Mouse (Mus musculus): ENCODE measurements at regions not wholly inside any gene's neighbourhood (a gene's known extent, or its start where the extent isn't known, plus 50 kb on each side); places are given as distances from the start of the nearest gene placed in this dataset.

- Histone ChIP-seq H3K4me1 (ENCODE audit: control insufficient read depth, insufficient read depth, low read length) (no peaks in the 10 kb centered on the region), H3K9ac (ENCODE audit: low read depth, low read length) (no peak overlapping the region), H3K27me3 (ENCODE audit: control insufficient read depth, insufficient read depth, low read depth, low read length) (no peaks in the 10 kb centered on the region), H3K27ac (ENCODE audit: low read length) (no peak overlapping the region), H3K4me2 (ENCODE audit: low read length) (no peak overlapping the region), H3K36me3 (ENCODE audit: control insufficient read depth, insufficient read depth, low read length) (no peaks in the 10 kb centered on the region), H3K9me3 (replicated peaks; ENCODE audit: control insufficient read depth, low read length, poor library complexity, severe bottlenecking) (no peaks in the 10 kb centered on the region), H3K4me3 (ENCODE audit: low read depth, low read length) (no peak overlapping the region)
- ATAC-seq: no peak
Measured at GRCm38 (mm10) chr4:68461783-68462182, 492.4 kb downstream of the Brinp1 start.

- Histone ChIP-seq H3K27me3 (ENCODE audit: control insufficient read depth, insufficient read depth, low read depth, low read length) (no peaks in the 10 kb centered on the region), H3K4me2 (ENCODE audit: low read length) (no peak overlapping the region)
- ATAC-seq: no peak
Measured at GRCm38 (mm10) chr4:68416046-68416445, 538.2 kb downstream of the Brinp1 start.

GRCm38 (mm10) chr4:68410785-68411184 lies 543.4 kb downstream of the Brinp1 start:
- H3K4me3 ChIP-seq (ENCODE audit: low read depth, low read length): no peak overlapping the region
- no peak for ATAC-seq
- WGBS: 83% methylated on average over 2 of the region's 2 CpGs
- H3K9me3 ChIP-seq (replicated peaks; ENCODE audit: control insufficient read depth, low read length, poor library complexity, severe bottlenecking): no peaks in the 10 kb centered on the region
- H3K36me3 ChIP-seq (ENCODE audit: control insufficient read depth, insufficient read depth, low read length): no peaks in the 10 kb centered on the region
- no peak overlapping the region for H3K27ac ChIP-seq (ENCODE audit: low read length)
- no peak overlapping the region for H3K9ac ChIP-seq (ENCODE audit: low read depth, low read length)
- no peaks in the 10 kb centered on the region for H3K4me1 ChIP-seq (ENCODE audit: control insufficient read depth, insufficient read depth, low read length)
- H3K27me3 ChIP-seq (ENCODE audit: control insufficient read depth, insufficient read depth, low read depth, low read length): no peaks in the 10 kb centered on the region
- no peak overlapping the region for H3K4me2 ChIP-seq (ENCODE audit: low read length)

More at GRCm38 (mm10) chr4:68416046-68416445, 538.2 kb downstream of the Brinp1 start:
- no peak overlapping the region for H3K4me3 ChIP-seq (ENCODE audit: low read depth, low read length)
- no peak overlapping the region for H3K27ac ChIP-seq (ENCODE audit: low read length)
- H3K9ac ChIP-seq (ENCODE audit: low read depth, low read length): no peak overlapping the region
- no peaks in the 10 kb centered on the region for H3K36me3 ChIP-seq (ENCODE audit: control insufficient read depth, insufficient read depth, low read length)
- no peaks in the 10 kb centered on the region for H3K4me1 ChIP-seq (ENCODE audit: control insufficient read depth, insufficient read depth, low read length)
- H3K9me3 ChIP-seq (replicated peaks; ENCODE audit: control insufficient read depth, low read length, poor library complexity, severe bottlenecking): no peaks in the 10 kb centered on the region

- 70% methylated on average over 3 of the region's 3 CpGs for WGBS
- no peak for ATAC-seq
Measured at GRCm38 (mm10) chr4:68404364-68404763, 549.8 kb downstream of the Brinp1 start.

DNA sequence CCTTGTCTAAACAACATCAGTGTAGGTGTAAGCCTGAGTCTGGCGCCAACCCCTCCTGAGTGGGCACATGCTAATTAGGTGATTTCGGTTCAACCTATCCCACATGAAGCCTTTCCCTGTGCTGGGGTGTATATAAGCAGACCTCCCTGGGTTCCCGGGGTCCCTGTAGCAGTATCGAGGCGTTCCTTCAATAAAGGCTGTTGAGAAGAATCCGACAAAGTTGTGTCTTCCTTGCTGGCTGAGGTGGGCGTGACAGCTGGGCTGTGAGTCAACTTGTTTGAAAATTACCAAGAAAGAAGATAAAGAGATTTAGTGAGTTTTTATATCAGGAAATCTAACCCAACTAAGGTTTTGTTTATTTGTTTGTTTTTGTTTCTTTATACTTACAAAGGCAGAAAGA lies 567.1 kb downstream of the Brinp1 start:
- no peaks in the 10 kb centered on the region for H3K36me3 ChIP-seq (ENCODE audit: control insufficient read depth, insufficient read depth, low read length)
- H3K27me3 ChIP-seq (ENCODE audit: control insufficient read depth, insufficient read depth, low read depth, low read length): no peaks in the 10 kb centered on the region
- no peak overlapping the region for H3K27ac ChIP-seq (ENCODE audit: low read length)
- H3K4me1 ChIP-seq (ENCODE audit: control insufficient read depth, insufficient read depth, low read length): no peaks in the 10 kb centered on the region
- H3K4me2 ChIP-seq (ENCODE audit: low read length): no peak overlapping the region
- no peak overlapping the region for H3K9ac ChIP-seq (ENCODE audit: low read depth, low read length)
- H3K9me3 ChIP-seq (replicated peaks; ENCODE audit: control insufficient read depth, low read length, poor library complexity, severe bottlenecking): no peaks in the 10 kb centered on the region
- no peak for ATAC-seq
- no peak overlapping the region for H3K4me3 ChIP-seq (ENCODE audit: low read depth, low read length)
- WGBS: 92% methylated on average over 7 of the region's 7 CpGs

More at GRCm38 (mm10) chr4:68404364-68404763, 549.8 kb downstream of the Brinp1 start:
- Histone ChIP-seq H3K36me3 (ENCODE audit: control insufficient read depth, insufficient read depth, low read length) (no peaks in the 10 kb centered on the region), H3K9me3 (replicated peaks; ENCODE audit: control insufficient read depth, low read length, poor library complexity, severe bottlenecking) (no peaks in the 10 kb centered on the region), H3K27me3 (ENCODE audit: control insufficient read depth, insufficient read depth, low read depth, low read length) (no peaks in the 10 kb centered on the region), H3K9ac (ENCODE audit: low read depth, low read length) (no peak overlapping the region), H3K4me3 (ENCODE audit: low read depth, low read length) (no peak overlapping the region), H3K4me2 (ENCODE audit: low read length) (no peak overlapping the region), H3K27ac (ENCODE audit: low read length) (no peak overlapping the region), H3K4me1 (ENCODE audit: control insufficient read depth, insufficient read depth, low read length) (no peaks in the 10 kb centered on the region)

GRCm38 (mm10) chr4:68382007-68382406 lies 572.2 kb downstream of the Brinp1 start:
- no peaks in the 10 kb centered on the region for H3K9me3 ChIP-seq (replicated peaks; ENCODE audit: control insufficient read depth, low read length, poor library complexity, severe bottlenecking)
- WGBS: 77% methylated on average over 1 of the region's 1 CpGs
- H3K4me3 ChIP-seq (ENCODE audit: low read depth, low read length): no peak overlapping the region
- H3K27me3 ChIP-seq (ENCODE audit: control insufficient read depth, insufficient read depth, low read depth, low read length): no peaks in the 10 kb centered on the region
- no peak overlapping the region for H3K27ac ChIP-seq (ENCODE audit: low read length)
- no peaks in the 10 kb centered on the region for H3K4me1 ChIP-seq (ENCODE audit: control insufficient read depth, insufficient read depth, low read length)
- H3K9ac ChIP-seq (ENCODE audit: low read depth, low read length): no peak overlapping the region
- no peaks in the 10 kb centered on the region for H3K36me3 ChIP-seq (ENCODE audit: control insufficient read depth, insufficient read depth, low read length)
- H3K4me2 ChIP-seq (ENCODE audit: low read length): no peak overlapping the region
- no peak for ATAC-seq

DNA sequence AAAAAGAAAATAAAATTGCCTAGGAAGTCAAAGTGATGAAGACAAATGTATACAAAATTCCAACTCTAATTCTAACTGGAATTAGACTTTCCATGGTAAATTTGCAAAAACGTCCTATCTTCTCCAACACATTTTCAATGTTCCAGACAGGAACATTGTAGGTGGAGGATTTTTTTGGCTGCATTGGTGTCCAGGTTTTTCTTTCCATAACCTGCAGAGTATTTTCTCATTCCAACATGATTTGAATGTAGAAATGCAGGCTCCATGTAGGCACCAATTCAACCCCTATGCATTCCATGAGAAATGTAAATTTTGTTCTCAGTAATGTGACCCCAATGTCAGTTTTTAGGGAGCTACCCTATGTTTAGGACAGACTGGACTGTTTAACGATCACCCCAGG lies 586.2 kb downstream of the Brinp1 start:
- no peaks in the 10 kb centered on the region for H3K36me3 ChIP-seq (ENCODE audit: control insufficient read depth, insufficient read depth, low read length)
- no peaks in the 10 kb centered on the region for H3K4me1 ChIP-seq (ENCODE audit: control insufficient read depth, insufficient read depth, low read length)
- H3K9me3 ChIP-seq (replicated peaks; ENCODE audit: control insufficient read depth, low read length, poor library complexity, severe bottlenecking): no peaks in the 10 kb centered on the region
- H3K9ac ChIP-seq (ENCODE audit: low read depth, low read length): no peak overlapping the region
- H3K27me3 ChIP-seq (ENCODE audit: control insufficient read depth, insufficient read depth, low read depth, low read length): no peaks in the 10 kb centered on the region
- H3K4me3 ChIP-seq (ENCODE audit: low read depth, low read length): no peak overlapping the region
- no peak for ATAC-seq
- H3K27ac ChIP-seq (ENCODE audit: low read length): no peak overlapping the region
- WGBS: 85% methylated on average over 2 of the region's 2 CpGs
- H3K4me2 ChIP-seq (ENCODE audit: low read length): no peak overlapping the region

- H3K27me3 ChIP-seq (ENCODE audit: control insufficient read depth, insufficient read depth, low read depth, low read length): no peaks in the 10 kb centered on the region
- no peak overlapping the region for H3K27ac ChIP-seq (ENCODE audit: low read length)
- H3K4me2 ChIP-seq (ENCODE audit: low read length): no peak overlapping the region
- H3K4me1 ChIP-seq (ENCODE audit: control insufficient read depth, insufficient read depth, low read length): no peaks in the 10 kb centered on the region
- no peaks in the 10 kb centered on the region for H3K9me3 ChIP-seq (replicated peaks; ENCODE audit: control insufficient read depth, low read length, poor library complexity, severe bottlenecking)
- 68% methylated on average over 3 of the region's 3 CpGs for WGBS
- ATAC-seq: no peak
- H3K4me3 ChIP-seq (ENCODE audit: low read depth, low read length): no peak overlapping the region
- H3K9ac ChIP-seq (ENCODE audit: low read depth, low read length): no peak overlapping the region
- H3K36me3 ChIP-seq (ENCODE audit: control insufficient read depth, insufficient read depth, low read length): no peaks in the 10 kb centered on the region
Measured at GRCm38 (mm10) chr4:68319575-68319974, 634.6 kb downstream of the Brinp1 start.

- H3K9me3 ChIP-seq (replicated peaks; ENCODE audit: control insufficient read depth, low read length, poor library complexity, severe bottlenecking): no peaks in the 10 kb centered on the region
- H3K9ac ChIP-seq (ENCODE audit: low read depth, low read length): no peak overlapping the region
- H3K4me3 ChIP-seq (ENCODE audit: low read depth, low read length): no peak overlapping the region
- H3K4me2 ChIP-seq (ENCODE audit: low read length): no peak overlapping the region
- WGBS: 93% methylated on average over 4 of the region's 4 CpGs
- H3K4me1 ChIP-seq (ENCODE audit: control insufficient read depth, insufficient read depth, low read length): no peaks in the 10 kb centered on the region
- ATAC-seq: no peak
- H3K36me3 ChIP-seq (ENCODE audit: control insufficient read depth, insufficient read depth, low read length): no peaks in the 10 kb centered on the region
- H3K27ac ChIP-seq (ENCODE audit: low read length): no peak overlapping the region
- H3K27me3 ChIP-seq (ENCODE audit: control insufficient read depth, insufficient read depth, low read depth, low read length): no peaks in the 10 kb centered on the region
Measured at GRCm38 (mm10) chr4:68312751-68313150, 641.4 kb downstream of the Brinp1 start.

DNA sequence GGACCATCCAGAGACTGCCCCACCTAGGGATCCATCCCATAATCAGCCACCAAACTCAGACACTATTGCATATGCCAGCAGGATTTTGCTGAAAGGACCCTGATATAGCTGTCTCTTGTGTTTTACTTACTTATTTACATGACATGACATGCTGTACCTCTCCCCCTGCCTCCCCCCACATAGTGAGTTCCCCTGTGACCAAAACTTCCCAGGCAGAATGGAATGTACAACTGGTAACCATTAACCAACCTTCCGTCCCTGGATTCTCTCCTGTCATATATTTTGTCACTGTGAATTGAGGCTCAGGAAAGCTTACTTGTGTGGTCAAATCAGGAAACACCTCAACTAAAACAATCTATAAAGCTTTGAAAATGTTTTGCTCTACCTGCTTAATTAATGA lies 669.4 kb downstream of the Brinp1 start:
- ATAC-seq: no peak
- no peak overlapping the region for H3K27ac ChIP-seq (ENCODE audit: low read length)
- no peak overlapping the region for H3K4me3 ChIP-seq (ENCODE audit: low read depth, low read length)
- no peaks in the 10 kb centered on the region for H3K36me3 ChIP-seq (ENCODE audit: control insufficient read depth, insufficient read depth, low read length)
- no peaks in the 10 kb centered on the region for H3K27me3 ChIP-seq (ENCODE audit: control insufficient read depth, insufficient read depth, low read depth, low read length)
- H3K4me2 ChIP-seq (ENCODE audit: low read length): no peak overlapping the region
- no peak overlapping the region for H3K9ac ChIP-seq (ENCODE audit: low read depth, low read length)
- 85% methylated on average over 1 of the region's 1 CpGs for WGBS
- H3K4me1 ChIP-seq (ENCODE audit: control insufficient read depth, insufficient read depth, low read length): no peaks in the 10 kb centered on the region
- no peaks in the 10 kb centered on the region for H3K9me3 ChIP-seq (replicated peaks; ENCODE audit: control insufficient read depth, low read length, poor library complexity, severe bottlenecking)

Data from midbrain, embryonic 16.5 days (tissue).